16 mouse cellular contexts compared by ENCODE assay signal in the genomic region with DNA sequence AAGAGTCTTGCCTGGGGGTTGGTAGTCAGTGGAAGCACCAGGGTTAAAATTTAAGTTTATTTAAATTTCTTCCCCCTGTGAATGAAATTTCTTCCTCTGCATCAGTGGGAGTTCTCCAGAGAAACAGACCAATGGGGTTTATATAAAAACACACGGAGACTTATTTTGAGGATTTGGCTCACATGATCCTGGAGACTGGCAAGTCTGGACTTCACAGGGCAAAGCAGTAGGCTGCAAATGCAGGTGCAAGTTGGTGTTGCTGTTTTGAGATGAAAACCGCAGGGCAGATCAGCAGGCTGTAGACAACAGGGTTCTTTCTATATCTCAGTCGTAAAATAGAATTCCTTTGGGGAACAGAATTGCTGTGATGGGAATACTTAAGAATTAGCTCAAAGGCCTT.
"Had no signal": no experiment of that assay in that cellular context is flagged by ENCODE, and none has a peak within 500 bp of the region (broad histone marks: within the 10 kb centered on the region; RNA-seq: fewer than 3 reads in every experiment).

No protein-coding gene starts in this region.

- H3K4me3 ChIP-seq: megakaryocyte, embryonic 14.5 days; midbrain, embryonic 13.5 days; midbrain, embryonic 15.5 days; neural tube, embryonic 12.5 days; stomach, embryonic 15.5 days had no signal

- H3K4me2 ChIP-seq: lung, embryonic 14.5 days; midbrain, embryonic 11.5 days; midbrain, embryonic 13.5 days; midbrain, embryonic 15.5 days; neural tube, embryonic 12.5 days; stomach, embryonic 15.5 days had no signal

- H3K4me1 ChIP-seq: megakaryocyte, embryonic 14.5 days; midbrain, embryonic 13.5 days; midbrain, embryonic 15.5 days; neural tube, embryonic 12.5 days; stomach, embryonic 15.5 days had no signal

- H3K27ac ChIP-seq: macrophage; midbrain, embryonic 13.5 days; midbrain, embryonic 15.5 days; neural tube, embryonic 12.5 days; stomach, embryonic 15.5 days; stomach, postnatal 0 days had no signal

- DNase-seq: lung, adult 18-20 months; lung, embryonic 14.5 days; lung, postnatal 14 days; lung, postnatal 36 days; right cerebral cortex, postnatal 14 days; thymus, adult 18-20 months; thymus, postnatal 14 days; thymus, postnatal 36 days had no signal

- ATAC-seq: midbrain, embryonic 13.5 days; midbrain, embryonic 15.5 days had no signal

- H3K27me3 ChIP-seq: megakaryocyte, embryonic 14.5 days; midbrain, embryonic 13.5 days; midbrain, embryonic 15.5 days; neural tube, embryonic 12.5 days; stomach, embryonic 15.5 days had no signal

- H3K9ac ChIP-seq: lung, embryonic 14.5 days; midbrain, embryonic 13.5 days; midbrain, embryonic 15.5 days; neural tube, embryonic 12.5 days; stomach, embryonic 15.5 days had no signal

- H3K9me3 ChIP-seq: megakaryocyte, embryonic 14.5 days; midbrain, embryonic 13.5 days; midbrain, embryonic 15.5 days; neural tube, embryonic 12.5 days; stomach, embryonic 15.5 days had no signal

- H3K36me3 ChIP-seq: midbrain, embryonic 13.5 days; midbrain, embryonic 15.5 days; neural tube, embryonic 12.5 days; stomach, embryonic 15.5 days had no signal
